Mouse (Mus musculus): ENCODE measurements around the gene Cacna2d4.
A peak's percentile ranks its signal among the peaks of the same experiment; 100 is the strongest.

GRCm38 (mm10) chr6:119319358-119319757 is 83.0 kb downstream of the Cacna2d4 start:
- peak; percentile 50 for TF ChIP-seq CTCF (IDR thresholded peaks at IDR 0.05; ENCODE audit: low read depth)
- TF ChIP-seq EP300 (IDR thresholded peaks at IDR 0.05; ENCODE audit: low read depth): no peak

Measured in liver, embryonic 14.5 days (tissue).